Mouse (Mus musculus): ENCODE data around the gene Dpy30.

Gene Dpy30

GRCm38 (mm10) chr17:74323844-74324243, at the start of gene Dpy30:
Gene Dpy30 (minus strand): TSS chr17:74323944.
- in situ Hi-C loops (cut with MboI; ENCODE audit: unreplicated experiment in 2 of 2): loop anchor here in 1 of 2 experiments (25.0 kb wide), 2 partner anchors 1213 to 1487 kb away; partner anchors contain the start of gene Ypel5

- in situ Hi-C loops (cut with MboI; ENCODE audit: unreplicated experiment in 2 of 2): loop anchor here in 1 of 2 experiments (25.0 kb wide), 1 partner anchor 274 kb away; no protein-coding TSS in a partner anchor
These were observed 39.8 kb upstream of the Dpy30 start for GRCm38 (mm10) chr17:74363592-74363991.

GRCm38 (mm10) chr17:74341151-74341550, 17.4 kb upstream of the Dpy30 start:
- in situ Hi-C loops (cut with MboI; ENCODE audit: unreplicated experiment in 2 of 2): loop anchor here (25.0 kb wide), 1 partner anchor 671 kb away; the partner anchor contains the start of gene Ltbp1 (in 2 of the 2)

- in situ Hi-C loops (cut with MboI; ENCODE audit: unreplicated experiment in 2 of 2): loop anchor here (25.0 kb wide), 1 partner anchor 673 kb away; the partner anchor contains the start of gene Ltbp1 (in 2 of the 2)
These were observed 15.4 kb upstream of the Dpy30 start, which contains the start of gene Spast for GRCm38 (mm10) chr17:74338937-74339804. Gene Spast (plus strand): TSS chr17:74338987.

- in situ Hi-C loops (cut with MboI; ENCODE audit: unreplicated experiment in 2 of 2): loop anchor here (25.0 kb wide), 1 partner anchor 674 kb away; the partner anchor contains the start of gene Ltbp1 (in 2 of the 2)
These were observed 14.6 kb upstream of the Dpy30 start for GRCm38 (mm10) chr17:74338225-74338931.

GRCm38 (mm10) chr17:74331049-74331676, 7.4 kb upstream of the Dpy30 start:
- in situ Hi-C loops (cut with MboI; ENCODE audit: unreplicated experiment in 2 of 2): loop anchor here (25.0 kb wide), 1 partner anchor 681 kb away; the partner anchor contains the start of gene Ltbp1 (in 2 of the 2)

- in situ Hi-C loops (cut with MboI; ENCODE audit: unreplicated experiment in 2 of 2): loop anchor here (25.0 kb wide), 1 partner anchor 684 kb away; the partner anchor contains the start of gene Ltbp1 (in 2 of the 2)
These were observed 4.4 kb upstream of the Dpy30 start for GRCm38 (mm10) chr17:74328146-74328545.

GRCm38 (mm10) chr17:74327195-74327594, 3.5 kb upstream of the Dpy30 start:
- in situ Hi-C loops (cut with MboI; ENCODE audit: unreplicated experiment in 2 of 2): loop anchor here (25.0 kb wide), 1 partner anchor 685 kb away; the partner anchor contains the start of gene Ltbp1 (in 2 of the 2)

GRCm38 (mm10) chr17:74322400-74323054, 1.2 kb downstream of the Dpy30 start:
- in situ Hi-C loops (cut with MboI; ENCODE audit: unreplicated experiment in 2 of 2): loop anchor here in 1 of 2 experiments (25.0 kb wide), 2 partner anchors 1215 to 1485 kb away; partner anchors contain the start of gene Ypel5

- in situ Hi-C loops (cut with MboI; ENCODE audit: unreplicated experiment in 2 of 2): loop anchor here in 1 of 2 experiments (25.0 kb wide), 2 partner anchors 1219 to 1481 kb away; partner anchors contain the start of gene Ypel5
These were observed 5.0 kb downstream of the Dpy30 start for GRCm38 (mm10) chr17:74318721-74319120.

GRCm38 (mm10) chr17:74316309-74316863, 7.4 kb downstream of the Dpy30 start:
- in situ Hi-C loops (cut with MboI; ENCODE audit: unreplicated experiment in 2 of 2): loop anchor here in 1 of 2 experiments (25.0 kb wide), 2 partner anchors 1221 to 1479 kb away; partner anchors contain the start of gene Ypel5

GRCm38 (mm10) chr17:74315445-74316308, 8.1 kb downstream of the Dpy30 start:
- in situ Hi-C loops (cut with MboI; ENCODE audit: unreplicated experiment in 2 of 2): loop anchor here in 1 of 2 experiments (25.0 kb wide), 2 partner anchors 1222 to 1478 kb away; partner anchors contain the start of gene Ypel5

GRCm38 (mm10) chr17:74306021-74306420, 17.7 kb downstream of the Dpy30 start:
- in situ Hi-C loops (cut with MboI; ENCODE audit: unreplicated experiment in 2 of 2): loop anchor here (5.0 to 25.0 kb wide), 5 partner anchors 289 to 1469 kb away; partner anchors contain the start of gene Ypel5 (in 1 of the 2)

- in situ Hi-C loops (cut with MboI; ENCODE audit: unreplicated experiment in 2 of 2): loop anchor here (5.0 to 25.0 kb wide), 5 partner anchors 288 to 1468 kb away; partner anchors contain the start of gene Ypel5 (in 1 of the 2)
These were observed 18.1 kb downstream of the Dpy30 start for GRCm38 (mm10) chr17:74305616-74306015.

GRCm38 (mm10) chr17:74304060-74304459, 19.7 kb downstream of the Dpy30 start:
- in situ Hi-C loops (cut with MboI; ENCODE audit: unreplicated experiment in 2 of 2): loop anchor here (10.0 to 25.0 kb wide), 4 partner anchors 409 to 1467 kb away; partner anchors contain the start of gene Ypel5 (in 1 of the 2)

GRCm38 (mm10) chr17:74300089-74300488, 23.7 kb downstream of the Dpy30 start:
- in situ Hi-C loops (cut with MboI; ENCODE audit: unreplicated experiment in 2 of 2): loop anchor here (10.0 to 25.0 kb wide), 4 partner anchors 405 to 1463 kb away; partner anchors contain the start of gene Ypel5 (in 1 of the 2)

- in situ Hi-C loops (cut with MboI; ENCODE audit: unreplicated experiment in 2 of 2): loop anchor here (5.0 to 10.0 kb wide), 5 partner anchors 162 to 992 kb away; partner anchors contain the start of gene Xdh (in 2 of the 2)
These were observed 26.8 kb downstream of the Dpy30 start for GRCm38 (mm10) chr17:74296991-74297390.
